Mouse (Mus musculus) liver, embryonic 12.5 days (tissue): Measurements from ENCODE around the gene Lpp. TPM values are rescaled to one million over a fixed set of nuclear protein-coding genes. Genes with fewer than 3 reads are reported as not detected.

ENCODE experiments used
- ATAC-seq: fragments of 200-750 bp; cut with Nextera tagmentation; 2 replicates; pipeline ENCODE4 v1.8.0; 2017; ENCODE audit warnings: moderate number of reproducible peaks, mild to moderate bottlenecking, moderate library complexity
- H3K27ac ChIP-seq: fragments of 300-500 bp; sonication (generic); 2 replicates; pipeline ENCODE4 v1.5.1; 2016; ENCODE audit warnings: mild to moderate bottlenecking
- H3K27me3 ChIP-seq: fragments of 300-500 bp; sonication (generic); replicated peaks from 2 replicates; pipeline ENCODE4 v1.6.1; 2016; ENCODE audit warnings: mild to moderate bottlenecking, moderate library complexity
- H3K36me3 ChIP-seq: fragments of 300-500 bp; sonication (generic); 2 replicates; pipeline ENCODE4 v1.6.1; 2016; ENCODE audit warnings: mild to moderate bottlenecking, moderate library complexity
- H3K4me1 ChIP-seq: fragments of 300-500 bp; sonication (generic); 2 replicates; pipeline ENCODE4 v1.6.1; 2016
- H3K4me2 ChIP-seq: fragments of 300-500 bp; sonication (generic); 2 replicates; pipeline ENCODE4 v1.6.1; 2016; ENCODE audit warnings: mild to moderate bottlenecking, moderate library complexity
- H3K4me3 ChIP-seq: fragments of 300-500 bp; sonication (generic); 2 replicates; pipeline ENCODE4 v1.5.1; 2016; ENCODE audit warnings: mild to moderate bottlenecking, moderate library complexity
- H3K9ac ChIP-seq: fragments of 300-500 bp; sonication (generic); 2 replicates; pipeline ENCODE4 v1.6.1; 2016; ENCODE audit warnings: mild to moderate bottlenecking, moderate library complexity
- H3K9me3 ChIP-seq: fragments of 300-500 bp; sonication (generic); replicated peaks from 2 replicates; pipeline ENCODE4 v1.6.1; 2016; ENCODE audit warnings: mild to moderate bottlenecking, moderate library complexity
- WGBS: fragments of 180-500 bp; shearing (Covaris S2); methylation state at CpG from one replicate; pipeline ENCODE4 v1.1.7; 2016; ENCODE audit not compliant: insufficient replicate concordance; 5-methylcytosine and 5-hydroxymethylcytosine counted together
- polyA plus RNA-seq: library from polyadenylated mRNA; unstranded; fragments of >200 nt; fragmentation: Nextera tagmentation; extraction: Ambion mirVana; gene quantifications from 2 replicates; pipeline ENCODE4 v1.2.1, GENCODE M21; 2016

Lpp gene
- polyA plus RNA-seq, 1 experiment from 2014 or later = 9.5 TPM

DNA sequence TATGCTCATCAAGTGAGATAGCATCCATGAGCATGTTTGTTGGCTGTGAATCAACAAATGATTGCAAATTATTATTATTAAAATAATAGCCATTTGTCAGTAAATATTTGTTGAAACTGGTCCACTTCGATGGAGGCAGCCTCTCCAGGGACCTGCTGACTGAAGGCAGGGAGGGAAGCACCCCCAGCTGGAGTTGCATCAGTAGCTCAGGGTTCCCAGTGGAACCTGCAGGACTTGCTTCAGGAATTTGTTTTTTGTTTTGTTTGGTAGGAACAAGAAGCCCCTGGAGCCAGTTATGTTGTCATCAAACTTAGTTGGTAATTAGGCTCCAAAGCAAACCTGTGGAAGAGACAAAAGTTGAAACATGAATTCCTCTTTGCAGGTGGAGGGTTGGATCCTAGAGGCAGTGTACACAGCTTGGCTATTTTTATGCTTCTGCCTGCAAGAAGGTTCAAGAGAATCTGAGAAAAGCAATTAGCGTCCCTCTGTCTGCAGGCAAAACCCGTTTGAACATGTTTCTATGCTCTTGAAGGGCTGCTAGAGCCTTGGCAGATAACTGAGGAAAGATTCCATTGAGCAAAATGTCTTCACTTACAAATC, 554.9 kb downstream of the Lpp start:
- H3K27ac ChIP-seq = no peak overlapping the region
- no peaks in the 10 kb centered on the region for H3K36me3 ChIP-seq
- no peak overlapping the region for H3K4me2 ChIP-seq
- no peak overlapping the region for H3K9ac ChIP-seq
- WGBS = 62% methylated on average over 3 of the region's 3 CpGs
- no peaks in the 10 kb centered on the region for H3K27me3 ChIP-seq
- H3K4me3 ChIP-seq = no peak overlapping the region
- H3K4me1 ChIP-seq = no peaks in the 10 kb centered on the region
- H3K9me3 ChIP-seq = no peaks in the 10 kb centered on the region
- ATAC-seq = no peak

DNA sequence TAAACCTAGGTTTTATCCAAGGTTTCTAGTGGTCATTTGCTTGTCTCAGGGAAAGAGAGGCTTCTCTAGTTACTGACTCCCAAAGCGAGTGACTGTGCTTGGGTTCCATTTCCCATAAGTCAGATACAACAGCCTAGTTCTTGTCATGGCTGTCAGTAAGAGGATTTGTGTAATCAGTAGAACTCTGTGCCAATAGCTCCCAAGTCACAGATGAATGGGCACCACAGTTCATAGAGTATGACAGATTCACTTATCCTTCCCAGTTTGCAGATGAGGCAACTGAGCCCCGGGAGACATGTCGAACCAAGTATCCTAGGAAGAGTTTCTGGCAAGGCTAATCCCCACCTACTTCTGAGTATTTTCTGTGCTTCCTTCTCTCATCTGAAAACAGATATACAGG, 556.0 kb downstream of the Lpp start:
- Histone ChIP-seq H3K4me2 (no peak overlapping the region), H3K27ac (no peak overlapping the region), H3K4me1 (no peaks in the 10 kb centered on the region), H3K27me3 (no peaks in the 10 kb centered on the region), H3K4me3 (no peak overlapping the region), H3K9ac (no peak overlapping the region), H3K9me3 (no peaks in the 10 kb centered on the region), H3K36me3 (no peaks in the 10 kb centered on the region)
- WGBS = 79% methylated on average over 3 of the region's 3 CpGs
- ATAC-seq = no peak

DNA sequence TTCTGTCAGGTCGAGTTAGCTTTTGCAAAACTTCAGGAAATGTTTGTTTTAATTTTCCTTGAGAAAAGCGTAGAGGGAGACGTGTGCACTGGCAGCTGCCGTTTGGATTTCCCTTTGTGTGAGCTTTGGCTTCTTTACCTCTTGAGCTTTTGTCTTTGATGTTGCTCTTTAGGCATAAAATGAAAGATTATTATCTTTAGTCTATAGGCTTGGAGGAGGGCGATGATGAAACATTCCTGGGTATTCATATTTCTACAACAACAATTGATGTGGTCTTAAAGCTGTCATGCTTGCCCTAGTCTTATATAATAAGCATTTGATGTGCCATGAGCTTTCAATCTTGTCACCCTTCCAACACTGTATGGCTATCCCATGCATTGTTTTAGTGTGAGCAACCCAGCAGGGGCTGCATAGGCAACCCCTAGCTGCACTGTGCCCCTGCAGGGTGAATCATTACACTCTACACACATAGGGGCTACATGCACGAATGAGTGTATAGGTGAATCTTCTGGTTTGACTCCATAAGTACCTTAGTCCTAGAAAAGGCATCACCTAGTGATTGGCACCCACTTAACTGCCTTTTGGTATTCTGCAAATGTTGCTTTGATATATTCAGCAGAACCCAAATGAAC, 556.9 kb downstream of the Lpp start:
- Histone ChIP-seq H3K27me3 (no peaks in the 10 kb centered on the region), H3K4me2 (no peak overlapping the region), H3K9me3 (no peaks in the 10 kb centered on the region), H3K27ac (no peak overlapping the region), H3K4me1 (no peaks in the 10 kb centered on the region), H3K9ac (no peak overlapping the region), H3K36me3 (no peaks in the 10 kb centered on the region), H3K4me3 (no peak overlapping the region)
- ATAC-seq = no peak
- WGBS = 61% methylated on average over 6 of the region's 6 CpGs

- no peaks in the 10 kb centered on the region for H3K9me3 ChIP-seq
- H3K27me3 ChIP-seq = no peaks in the 10 kb centered on the region
- no peak overlapping the region for H3K4me3 ChIP-seq
- ATAC-seq = no peak
- 48% methylated on average over 5 of the region's 5 CpGs for WGBS
- no peaks in the 10 kb centered on the region for H3K36me3 ChIP-seq
- no peak overlapping the region for H3K9ac ChIP-seq
- no peaks in the 10 kb centered on the region for H3K4me1 ChIP-seq
- H3K4me2 ChIP-seq = no peak overlapping the region
- H3K27ac ChIP-seq = no peak overlapping the region
These were observed 558.6 kb downstream of the Lpp start for GRCm38 (mm10) chr16:24951909-24952308.

DNA sequence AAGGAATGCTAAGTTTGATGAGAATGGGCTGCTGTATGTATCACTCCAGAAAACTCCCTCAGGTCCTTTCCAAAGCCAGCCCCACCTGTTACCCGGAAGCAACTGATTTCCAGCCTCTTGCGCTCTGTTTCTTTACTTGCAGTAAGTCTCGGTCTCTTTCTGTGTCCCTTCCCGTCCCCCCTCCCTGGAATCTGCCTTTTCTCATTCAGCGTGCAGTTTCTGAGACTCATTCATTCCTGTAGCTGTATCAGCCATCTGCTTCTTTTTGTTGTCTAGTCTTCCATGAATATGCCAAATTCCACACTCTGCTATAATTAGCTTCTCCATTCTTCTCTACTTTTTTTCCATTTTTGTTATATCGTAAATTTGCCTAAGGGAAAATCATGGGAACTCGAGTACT, 561.7 kb downstream of the Lpp start:
- Histone ChIP-seq H3K36me3 (no peaks in the 10 kb centered on the region), H3K9ac (no peak overlapping the region)

GRCm38 (mm10) chr16:24958661-24959060, 565.4 kb downstream of the Lpp start:
- no peak overlapping the region for H3K4me2 ChIP-seq
- H3K27me3 ChIP-seq = no peaks in the 10 kb centered on the region
- H3K4me1 ChIP-seq = no peaks in the 10 kb centered on the region
- no peak for ATAC-seq
- H3K9ac ChIP-seq = no peak overlapping the region
- no peaks in the 10 kb centered on the region for H3K36me3 ChIP-seq
- no peak overlapping the region for H3K4me3 ChIP-seq
- no peak overlapping the region for H3K27ac ChIP-seq
- no peaks in the 10 kb centered on the region for H3K9me3 ChIP-seq
- WGBS = 51% methylated on average over 1 of the region's 1 CpGs

More for the DNA sequence above, 561.7 kb downstream of the Lpp start:
- ATAC-seq = no peak
- Histone ChIP-seq H3K27me3 (no peaks in the 10 kb centered on the region), H3K4me1 (no peaks in the 10 kb centered on the region), H3K4me2 (no peak overlapping the region), H3K27ac (no peak overlapping the region), H3K9me3 (no peaks in the 10 kb centered on the region), H3K4me3 (no peak overlapping the region)
- WGBS = 81% methylated on average over 7 of the region's 7 CpGs

- 48% methylated on average over 10 of the region's 10 CpGs for WGBS
- ATAC-seq = no peak
- H3K9ac ChIP-seq = no peak overlapping the region
These were observed 567.8 kb downstream of the Lpp start for GRCm38 (mm10) chr16:24960901-24961806.

DNA sequence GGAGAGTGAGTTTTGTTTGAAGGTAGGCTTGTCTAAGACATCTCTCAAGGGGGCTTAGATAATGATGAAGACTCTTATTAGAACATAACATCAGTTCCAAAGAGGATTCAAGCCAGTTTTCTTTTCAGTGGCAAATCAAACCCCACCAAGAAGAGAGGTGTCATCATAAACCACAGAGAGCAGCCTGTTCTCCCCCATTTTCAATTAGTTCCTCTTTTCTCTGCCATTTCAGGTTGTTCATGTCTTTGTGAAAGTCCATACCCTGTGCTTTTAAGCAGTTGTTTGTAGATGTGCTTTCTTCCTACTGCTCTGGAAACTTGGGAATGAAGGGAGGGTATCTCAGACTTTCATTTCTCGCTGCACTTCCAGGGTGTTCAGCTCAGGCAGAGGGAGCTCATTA, 571.0 kb downstream of the Lpp start:
- H3K27me3 ChIP-seq = no peaks in the 10 kb centered on the region
- H3K4me3 ChIP-seq = no peak overlapping the region
- H3K27ac ChIP-seq = no peak overlapping the region
- no peak overlapping the region for H3K4me2 ChIP-seq
- no peak overlapping the region for H3K9ac ChIP-seq
- ATAC-seq = no peak
- H3K36me3 ChIP-seq = no peaks in the 10 kb centered on the region
- H3K9me3 ChIP-seq = no peaks in the 10 kb centered on the region
- no peaks in the 10 kb centered on the region for H3K4me1 ChIP-seq
- 51% methylated on average over 1 of the region's 1 CpGs for WGBS

More at GRCm38 (mm10) chr16:24960901-24961806, 567.8 kb downstream of the Lpp start:
- no peaks in the 10 kb centered on the region for H3K36me3 ChIP-seq
- H3K27ac ChIP-seq = no peak overlapping the region
- H3K4me1 ChIP-seq = no peaks in the 10 kb centered on the region
- H3K9me3 ChIP-seq = no peaks in the 10 kb centered on the region
- no peaks in the 10 kb centered on the region for H3K27me3 ChIP-seq
- no peak overlapping the region for H3K4me3 ChIP-seq
- H3K4me2 ChIP-seq = no peak overlapping the region

- H3K36me3 ChIP-seq = no peaks in the 10 kb centered on the region
- 28% methylated on average over 4 of the region's 4 CpGs for WGBS
- no peak for ATAC-seq
- H3K27me3 ChIP-seq = no peaks in the 10 kb centered on the region
- no peak overlapping the region for H3K4me2 ChIP-seq
- H3K9ac ChIP-seq = no peak overlapping the region
- H3K4me3 ChIP-seq = no peak overlapping the region
- no peaks in the 10 kb centered on the region for H3K9me3 ChIP-seq
- H3K4me1 ChIP-seq = no peaks in the 10 kb centered on the region
- H3K27ac ChIP-seq = no peak overlapping the region
These were observed 571.8 kb downstream of the Lpp start for GRCm38 (mm10) chr16:24965091-24965490.

GRCm38 (mm10) chr16:24966460-24966859, 573.2 kb downstream of the Lpp start:
- Histone ChIP-seq H3K4me2 (no peak overlapping the region), H3K4me1 (no peaks in the 10 kb centered on the region), H3K9ac (no peak overlapping the region), H3K27ac (no peak overlapping the region), H3K27me3 (no peaks in the 10 kb centered on the region), H3K36me3 (no peaks in the 10 kb centered on the region), H3K9me3 (no peaks in the 10 kb centered on the region), H3K4me3 (no peak overlapping the region)
- no peak for ATAC-seq
- 84% methylated on average over 9 of the region's 9 CpGs for WGBS

- no peak overlapping the region for H3K4me2 ChIP-seq
- H3K9ac ChIP-seq = no peak overlapping the region
- H3K4me3 ChIP-seq = no peak overlapping the region
- 69% methylated on average over 5 of the region's 5 CpGs for WGBS
- no peaks in the 10 kb centered on the region for H3K9me3 ChIP-seq
- H3K27me3 ChIP-seq = no peaks in the 10 kb centered on the region
- no peak for ATAC-seq
- H3K36me3 ChIP-seq = no peaks in the 10 kb centered on the region; the same call in 1 of the 2 replicates
- no peak overlapping the region for H3K27ac ChIP-seq
- no peaks in the 10 kb centered on the region for H3K4me1 ChIP-seq
These were observed 579.8 kb downstream of the Lpp start for GRCm38 (mm10) chr16:24973009-24973631.

DNA sequence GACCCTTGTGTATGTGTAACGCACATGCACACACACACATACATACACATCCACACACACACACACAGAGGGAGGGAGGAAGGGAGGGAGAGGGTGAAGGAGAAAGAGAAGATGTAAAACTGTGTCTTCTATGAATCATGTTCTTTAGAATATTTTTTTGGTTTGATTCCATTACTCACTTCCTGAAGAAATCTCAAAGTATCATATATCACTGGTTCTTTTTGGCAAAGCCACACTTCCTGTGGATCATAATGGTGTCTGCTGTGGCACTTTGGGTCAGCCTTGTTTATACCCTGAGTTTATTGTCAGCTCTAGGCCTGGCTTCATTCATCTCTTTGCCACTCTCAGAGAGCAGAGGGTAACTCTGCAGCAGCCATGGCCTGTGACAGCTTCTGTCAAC, 584.5 kb downstream of the Lpp start:
- Histone ChIP-seq H3K27ac (no peak overlapping the region), H3K4me2 (no peak overlapping the region), H3K4me3 (no peak overlapping the region), H3K27me3 (no peaks in the 10 kb centered on the region), H3K9me3 (no peaks in the 10 kb centered on the region), H3K9ac (no peak overlapping the region), H3K36me3 (no peaks in the 10 kb centered on the region), H3K4me1 (no peaks in the 10 kb centered on the region)
- 57% methylated on average over 1 of the region's 1 CpGs for WGBS
- no peak for ATAC-seq
